ENCODE assay signal across 12 mouse cellular contexts in genomic region chr3:103592636-103593035, GRCm38 (mm10).
"Had no signal": no experiment of that assay in that cellular context is flagged by ENCODE, and none has a peak within 500 bp of the region (broad histone marks: within the 10 kb centered on the region; RNA-seq: fewer than 3 reads in every experiment).

No protein-coding gene starts in this region.

- DNase-seq: left cerebral cortex, postnatal 4 days; liver; liver, embryonic 13.5 days; liver, postnatal 0 days; lung, adult 18-20 months; lung, adult 2 months; lung, embryonic 14.5 days; lung, postnatal 10 days; lung, postnatal 14 days; lung, postnatal 36 days; lung, postnatal 4 days; midbrain, embryonic 14.5 days had no signal
